Mouse (Mus musculus): ENCODE measurements around the gene Gm572. TPM values are rescaled to one million over a fixed set of nuclear protein-coding genes. Genes with fewer than 3 reads are reported as not detected.

Gene Gm572
- polyA plus RNA-seq, 1 experiment from 2014 or later: not detected

DNA sequence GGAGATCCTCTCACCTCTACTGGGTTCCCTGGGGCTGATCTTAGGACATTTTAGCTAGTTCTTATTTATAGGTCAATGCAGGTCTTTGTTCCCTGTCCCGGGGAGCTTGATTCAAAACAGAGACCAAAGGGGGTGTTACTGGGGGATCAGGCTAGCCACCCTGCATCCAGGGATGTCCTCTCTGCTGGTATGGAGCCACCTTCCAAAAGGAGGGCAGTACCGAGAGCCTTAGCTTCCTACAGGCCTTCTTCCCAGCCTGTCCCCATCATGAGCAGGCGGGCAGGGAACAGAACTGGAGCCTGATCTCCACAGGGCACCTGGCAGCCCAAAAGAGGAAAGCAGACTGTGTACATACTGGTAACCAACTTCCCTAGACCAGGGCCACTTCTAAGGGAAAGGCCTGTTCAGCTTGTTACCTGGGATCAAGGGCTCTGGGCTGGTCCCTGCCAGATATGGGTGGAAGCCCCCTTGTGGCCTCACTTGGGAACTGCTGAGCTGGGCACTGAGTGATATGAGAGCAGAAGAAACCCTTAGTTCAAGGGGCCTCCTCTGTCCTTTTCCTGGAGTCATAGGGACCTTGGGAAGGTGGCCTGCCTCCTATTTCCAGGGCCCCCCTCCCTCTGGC lies 38.5 kb upstream of the Gm572 start:
- no peaks in the 10 kb centered on the region for H3K9me3 ChIP-seq (replicated peaks)
- H3K36me3 ChIP-seq: no peaks in the 10 kb centered on the region
- peak overlapping the region; percentile 40; the same call in 1 of the 2 replicates for H3K27ac ChIP-seq (replicated peaks)
- no peaks in the 10 kb centered on the region for H3K27me3 ChIP-seq
- no peak overlapping the region for H3K4me3 ChIP-seq (replicated peaks)
- H3K4me2 ChIP-seq (replicated peaks): no peak overlapping the region
- no peak overlapping the region for H3K9ac ChIP-seq
- WGBS: 71% methylated on average over 3 of the region's 3 CpGs
- H3K4me1 ChIP-seq: no peaks in the 10 kb centered on the region; the same call in 1 of the 2 replicates
- no peak for ATAC-seq (ENCODE audit: insufficient number of reproducible peaks, low FRiP score, low TSS enrichment, low read depth)

DNA sequence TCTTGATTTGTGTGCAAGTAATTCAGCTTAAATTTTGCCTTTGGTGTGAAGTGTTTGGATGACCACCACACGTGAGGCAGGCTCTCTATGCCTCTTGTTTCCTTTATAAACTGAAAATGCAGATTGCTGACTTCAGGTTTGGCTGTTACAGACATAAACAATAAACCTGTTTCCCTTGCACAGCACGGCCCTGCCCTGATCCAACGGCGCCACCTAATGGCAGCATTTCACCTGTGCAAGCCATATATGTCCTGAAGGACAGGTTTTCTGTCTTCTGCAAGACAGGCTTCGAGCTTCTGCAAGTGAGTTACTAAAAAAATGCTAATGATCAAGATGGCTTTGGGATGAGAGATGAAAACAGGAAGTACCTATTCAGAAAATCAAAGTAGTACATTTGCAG lies 35.4 kb upstream of the Gm572 start:
- no peaks in the 10 kb centered on the region for H3K9me3 ChIP-seq (replicated peaks)
- no peaks in the 10 kb centered on the region; the same call in 1 of the 2 replicates for H3K4me1 ChIP-seq
- 21% methylated on average over 5 of the region's 5 CpGs for WGBS
- no peak overlapping the region for H3K9ac ChIP-seq
- H3K27ac ChIP-seq (replicated peaks): no peak overlapping the region
- 0 out of 2 replicates have a peak, but pooled peaks cover 2% of the 10 kb centered on the region for H3K36me3 ChIP-seq
- no peak for ATAC-seq (ENCODE audit: insufficient number of reproducible peaks, low FRiP score, low TSS enrichment, low read depth)
- H3K27me3 ChIP-seq: no peaks in the 10 kb centered on the region
- no peak overlapping the region for H3K4me2 ChIP-seq (replicated peaks)
- no peak overlapping the region for H3K4me3 ChIP-seq (replicated peaks)

DNA sequence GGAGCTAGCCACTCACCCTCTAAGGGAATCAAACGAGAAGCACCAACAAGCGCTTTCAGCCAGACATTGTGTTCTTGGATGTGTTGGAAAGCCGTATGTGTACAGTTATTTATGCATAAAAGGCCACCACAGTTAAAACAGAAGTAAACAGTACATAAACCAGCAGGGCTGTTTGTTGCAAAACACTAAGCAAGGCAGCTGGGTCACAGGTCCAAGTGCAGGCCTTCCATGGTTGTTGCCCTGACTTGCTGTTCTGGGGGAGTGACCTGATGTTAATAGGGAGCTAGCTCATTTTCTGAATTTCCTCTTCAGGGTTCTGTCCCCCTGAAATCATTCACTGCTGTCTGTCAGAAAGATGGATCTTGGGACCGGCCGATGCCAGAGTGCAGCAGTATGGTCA lies 33.3 kb upstream of the Gm572 start:
- H3K4me3 ChIP-seq (replicated peaks): no peak overlapping the region
- no peaks in the 10 kb centered on the region for H3K27me3 ChIP-seq
- no peak overlapping the region for H3K9ac ChIP-seq
- 87% methylated on average over 5 of the region's 5 CpGs for WGBS
- H3K27ac ChIP-seq (replicated peaks): no peak overlapping the region
- 0 out of 2 replicates have a peak, but pooled peaks cover 7% of the 10 kb centered on the region for H3K4me1 ChIP-seq
- no peak for ATAC-seq (ENCODE audit: insufficient number of reproducible peaks, low FRiP score, low TSS enrichment, low read depth)
- no peaks in the 10 kb centered on the region for H3K9me3 ChIP-seq (replicated peaks)
- peaks cover 20% of the 10 kb centered on the region for H3K36me3 ChIP-seq
- no peak overlapping the region for H3K4me2 ChIP-seq (replicated peaks)

GRCm38 (mm10) chr4:148610631-148611364 lies 32.3 kb upstream of the Gm572 start:
- Histone ChIP-seq H3K4me3 (replicated peaks) (no peak overlapping the region), H3K4me2 (replicated peaks) (no peak overlapping the region), H3K36me3 (peaks cover 30% of the 10 kb centered on the region), H3K27ac (replicated peaks) (no peak overlapping the region), H3K9me3 (replicated peaks) (no peaks in the 10 kb centered on the region), H3K9ac (no peak overlapping the region), H3K27me3 (no peaks in the 10 kb centered on the region), H3K4me1 (0 out of 2 replicates have a peak, but pooled peaks cover 7% of the 10 kb centered on the region)
- ATAC-seq (ENCODE audit: insufficient number of reproducible peaks, low FRiP score, low TSS enrichment, low read depth): no peak
- 64% methylated on average over 5 of the region's 5 CpGs for WGBS

GRCm38 (mm10) chr4:148612557-148612956 lies 30.6 kb upstream of the Gm572 start:
- 0 out of 2 replicates have a peak, but pooled peaks cover 7% of the 10 kb centered on the region for H3K4me1 ChIP-seq
- WGBS: 64% methylated on average over 4 of the region's 4 CpGs
- no peak overlapping the region for H3K4me3 ChIP-seq (replicated peaks)
- H3K9me3 ChIP-seq (replicated peaks): no peaks in the 10 kb centered on the region
- H3K9ac ChIP-seq: no peak overlapping the region
- no peak overlapping the region for H3K27ac ChIP-seq (replicated peaks)
- no peak overlapping the region for H3K4me2 ChIP-seq (replicated peaks)
- peaks cover 44% of the 10 kb centered on the region for H3K36me3 ChIP-seq
- no peaks in the 10 kb centered on the region for H3K27me3 ChIP-seq
- ATAC-seq (ENCODE audit: insufficient number of reproducible peaks, low FRiP score, low TSS enrichment, low read depth): no peak

GRCm38 (mm10) chr4:148613738-148614137 lies 29.4 kb upstream of the Gm572 start:
- Histone ChIP-seq H3K27ac (replicated peaks) (no peak overlapping the region), H3K4me2 (replicated peaks) (no peak overlapping the region), H3K4me1 (0 out of 2 replicates have a peak, but pooled peaks cover 7% of the 10 kb centered on the region), H3K9ac (no peak overlapping the region), H3K36me3 (peaks cover 51% of the 10 kb centered on the region), H3K9me3 (replicated peaks) (no peaks in the 10 kb centered on the region), H3K4me3 (replicated peaks) (no peak overlapping the region), H3K27me3 (no peaks in the 10 kb centered on the region)
- ATAC-seq (ENCODE audit: insufficient number of reproducible peaks, low FRiP score, low TSS enrichment, low read depth): no peak
- 83% methylated on average over 9 of the region's 9 CpGs for WGBS

- Histone ChIP-seq H3K4me2 (replicated peaks) (no peak overlapping the region), H3K36me3 (peaks cover 86% of the 10 kb centered on the region), H3K27ac (replicated peaks) (no peak overlapping the region), H3K4me1 (peaks cover 18% of the 10 kb centered on the region), H3K27me3 (no peaks in the 10 kb centered on the region), H3K9me3 (replicated peaks) (no peaks in the 10 kb centered on the region), H3K4me3 (replicated peaks) (no peak overlapping the region), H3K9ac (no peak overlapping the region)
- no peak for ATAC-seq (ENCODE audit: insufficient number of reproducible peaks, low FRiP score, low TSS enrichment, low read depth)
- WGBS: 61% methylated on average over 1 of the region's 1 CpGs
Observed at GRCm38 (mm10) chr4:148619805-148620204, 23.3 kb upstream of the Gm572 start.

DNA sequence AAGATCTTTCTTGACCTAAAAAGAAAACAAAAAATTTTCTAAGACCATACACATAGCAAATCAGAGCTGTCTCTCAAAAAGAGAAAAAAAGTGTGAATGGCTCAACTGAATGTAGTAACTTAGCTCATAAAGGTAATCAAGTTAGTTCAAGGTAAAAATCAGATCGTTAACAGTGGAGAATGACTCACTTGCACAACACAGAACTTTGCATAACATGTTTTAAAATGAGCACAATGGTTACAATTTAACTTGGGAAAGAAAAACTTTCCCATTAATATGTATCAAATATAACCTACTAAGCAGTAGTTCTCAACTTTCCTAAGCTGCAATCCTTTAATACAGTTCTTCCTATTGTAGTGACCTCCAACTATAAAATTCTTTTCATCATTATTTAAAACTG lies 22.4 kb upstream of the Gm572 start:
- no peaks in the 10 kb centered on the region for H3K9me3 ChIP-seq (replicated peaks)
- H3K4me2 ChIP-seq (replicated peaks): no peak overlapping the region
- H3K36me3 ChIP-seq: peaks cover 80% of the 10 kb centered on the region
- no peaks in the 10 kb centered on the region for H3K27me3 ChIP-seq
- H3K4me3 ChIP-seq (replicated peaks): no peak overlapping the region
- 91% methylated on average over 1 of the region's 1 CpGs for WGBS
- H3K4me1 ChIP-seq: peaks cover 23% of the 10 kb centered on the region
- H3K9ac ChIP-seq: no peak overlapping the region
- no peak overlapping the region for H3K27ac ChIP-seq (replicated peaks)
- ATAC-seq (ENCODE audit: insufficient number of reproducible peaks, low FRiP score, low TSS enrichment, low read depth): no peak

- H3K4me1 ChIP-seq: peaks cover 26% of the 10 kb centered on the region
- H3K36me3 ChIP-seq: peaks cover 66% of the 10 kb centered on the region
- H3K27ac ChIP-seq (replicated peaks): no peak overlapping the region
- H3K9me3 ChIP-seq (replicated peaks): no peaks in the 10 kb centered on the region
- no peak overlapping the region for H3K4me2 ChIP-seq (replicated peaks)
- WGBS: 82% methylated on average over 4 of the region's 4 CpGs
- no peak for ATAC-seq (ENCODE audit: insufficient number of reproducible peaks, low FRiP score, low TSS enrichment, low read depth)
- H3K27me3 ChIP-seq: no peaks in the 10 kb centered on the region
- no peak overlapping the region for H3K9ac ChIP-seq
- no peak overlapping the region for H3K4me3 ChIP-seq (replicated peaks)
Observed at GRCm38 (mm10) chr4:148622485-148622884, 20.6 kb upstream of the Gm572 start.

- H3K36me3 ChIP-seq: peaks cover 60% of the 10 kb centered on the region
- ATAC-seq (ENCODE audit: insufficient number of reproducible peaks, low FRiP score, low TSS enrichment, low read depth): no peak
- no peak overlapping the region for H3K9ac ChIP-seq
- no peak overlapping the region for H3K27ac ChIP-seq (replicated peaks)
- H3K9me3 ChIP-seq (replicated peaks): no peaks in the 10 kb centered on the region
- H3K27me3 ChIP-seq: no peaks in the 10 kb centered on the region
- H3K4me1 ChIP-seq: peaks cover 26% of the 10 kb centered on the region
- no peak overlapping the region for H3K4me3 ChIP-seq (replicated peaks)
- H3K4me2 ChIP-seq (replicated peaks): no peak overlapping the region
- WGBS: 84% methylated on average over 4 of the region's 4 CpGs
Observed at GRCm38 (mm10) chr4:148623609-148624008, 19.5 kb upstream of the Gm572 start.

GRCm38 (mm10) chr4:148625010-148625409 lies 18.1 kb upstream of the Gm572 start:
- Histone ChIP-seq H3K36me3 (peaks cover 46% of the 10 kb centered on the region), H3K27ac (replicated peaks) (no peak overlapping the region), H3K4me2 (replicated peaks) (peak overlapping the region; percentile 75), H3K9ac (no peak overlapping the region), H3K27me3 (no peaks in the 10 kb centered on the region), H3K4me3 (replicated peaks) (peak overlapping the region; percentile 88), H3K4me1 (peaks cover 22% of the 10 kb centered on the region), H3K9me3 (replicated peaks) (no peaks in the 10 kb centered on the region)
- 72% methylated on average over 10 of the region's 10 CpGs for WGBS
- no peak for ATAC-seq (ENCODE audit: insufficient number of reproducible peaks, low FRiP score, low TSS enrichment, low read depth)
